Mouse (Mus musculus) R1 (cell line): ENCODE results near the gene Vmn2r69.

ENCODE experiments used
- DNase-seq: peaks from one replicate; pipeline ENCODE4 v3.0.0-alpha.2; 2018; ENCODE audit warnings: low read depth, low spot score

Vmn2r69 gene

DNA sequence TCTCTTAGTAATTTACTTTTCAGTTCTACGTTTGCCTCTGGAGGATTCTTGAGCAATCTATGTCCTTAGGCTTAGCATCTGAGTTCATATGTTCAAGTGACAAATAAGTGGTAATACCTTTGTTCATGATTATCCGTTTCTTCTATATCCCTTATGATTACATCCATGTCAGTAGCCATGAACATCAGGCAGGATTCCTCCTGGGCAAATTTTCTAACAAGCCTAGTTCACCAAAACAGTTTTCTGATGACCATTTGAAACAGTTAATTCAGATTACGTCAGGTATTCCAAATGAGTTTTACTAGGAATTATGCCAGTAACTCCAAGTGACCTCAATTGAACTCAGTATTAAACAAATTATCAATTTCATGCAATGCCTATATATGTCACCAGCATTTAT, at the start of gene Vmn2r69:
Gene Vmn2r69 (minus strand): TSS at position 101 of the 400 bp plus-strand sequence.
- DNase-seq, result no peak
